Mouse (Mus musculus) E14TG2a.4 (cell line): ENCODE measurements at regions not wholly inside any gene's neighbourhood (a gene's known extent, or its start where the extent isn't known, plus 50 kb on each side); places are given as distances from the start of the nearest gene placed in this dataset.

Experiments used
- H3K27me3 ChIP-seq: 2 replicates; pipeline ENCODE4 v1.6.1; 2014; ENCODE audit warnings: low read length, control low read depth; ENCODE audit not compliant: insufficient read depth
- H3K36me3 ChIP-seq: 2 replicates; pipeline ENCODE4 v1.6.1; 2014; ENCODE audit warnings: low read length, control low read depth; ENCODE audit not compliant: insufficient read depth
- H3K4me1 ChIP-seq: replicated peaks from 2 replicates; pipeline ENCODE4 v1.6.1; 2014; ENCODE audit warnings: low read depth, low read length, control low read depth
- H3K4me3 ChIP-seq: replicated peaks from 2 replicates; pipeline ENCODE4 v1.5.1; 2014; ENCODE audit warnings: mild to moderate bottlenecking, low read length
- H3K9me3 ChIP-seq: 2 replicates; pipeline ENCODE4 v1.6.1; 2014; ENCODE audit warnings: low read length, control low read depth
- CTCF ChIP-seq: conservative IDR thresholded peaks from 2 replicates; pipeline ENCODE4 v1.5.1; 2014; ENCODE audit warnings: low read length
- NANOG ChIP-seq: IDR thresholded peaks from 2 replicates; pipeline ENCODE4 v1.6.1; 2014; ENCODE audit warnings: borderline replicate concordance, low read length, mixed read lengths
- POU5F1 ChIP-seq: IDR thresholded peaks from 2 replicates; pipeline ENCODE4 v1.6.1; 2014; ENCODE audit warnings: low read length, borderline replicate concordance

- Histone ChIP-seq H3K36me3 (no peaks in the 10 kb centered on the region), H3K4me3 (no peak overlapping the region), H3K27me3 (peaks cover 3% of the 10 kb centered on the region; the same call in 1 of the 2 replicates), H3K4me1 (peaks cover 23% of the 10 kb centered on the region), H3K9me3 (no peaks in the 10 kb centered on the region)
- TF ChIP-seq CTCF: no peak
- no peak for TF ChIP-seq NANOG
- no peak for TF ChIP-seq POU5F1
Measured at GRCm38 (mm10) chr3:50879595-50879994, 344.7 kb upstream of the Noct start.

DNA sequence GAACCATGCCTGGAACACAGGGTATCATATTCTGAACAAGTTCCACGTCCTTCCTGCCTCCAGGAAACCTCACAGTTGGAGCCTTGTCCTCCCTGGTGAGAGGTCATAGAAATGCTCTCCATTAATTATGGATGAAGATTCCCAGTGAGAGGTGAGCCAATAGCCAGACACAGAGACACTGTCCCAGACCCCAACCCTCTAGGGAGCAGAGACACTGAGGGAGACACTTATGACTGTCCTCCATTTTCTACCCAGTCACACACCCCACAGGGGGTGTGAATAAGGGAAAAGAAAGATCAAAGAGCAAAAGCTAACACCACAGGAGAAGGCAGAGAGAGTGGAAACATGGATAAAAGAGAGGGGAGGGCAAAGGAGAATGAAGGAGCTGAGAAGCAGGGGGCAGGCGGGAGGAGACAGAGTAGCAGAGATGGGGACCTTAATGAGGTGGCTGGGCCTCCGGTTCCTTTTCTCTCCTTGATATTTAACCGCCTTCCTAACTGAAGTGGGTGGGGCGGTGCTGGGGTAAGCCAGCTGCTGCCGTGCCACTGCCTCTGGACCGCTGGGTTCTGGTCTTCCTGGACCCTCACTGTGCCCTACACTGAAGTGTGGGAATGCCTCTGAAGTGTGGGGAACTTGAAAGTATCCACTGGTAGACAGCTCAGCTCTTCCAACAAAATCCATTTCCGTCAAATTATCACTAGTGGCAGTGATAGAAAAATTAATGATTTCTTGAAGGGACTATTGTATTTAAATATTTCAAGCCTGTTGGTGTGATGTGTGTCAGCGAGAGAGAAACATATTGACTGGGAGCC lies 342.6 kb upstream of the Noct start:
- Histone ChIP-seq H3K4me1 (peaks cover 23% of the 10 kb centered on the region), H3K4me3 (peak overlapping the region; percentile 41; the same call in 1 of the 2 replicates), H3K9me3 (no peaks in the 10 kb centered on the region), H3K36me3 (no peaks in the 10 kb centered on the region), H3K27me3 (peaks cover 7% of the 10 kb centered on the region; the same call in 1 of the 2 replicates)
- TF ChIP-seq NANOG (no peak), POU5F1 (no peak), CTCF (no peak)

- Histone ChIP-seq H3K36me3 (no peaks in the 10 kb centered on the region), H3K4me3 (0 out of 2 replicates have a peak overlapping the region, but pooled peaks have one; percentile 41), H3K27me3 (peaks cover 11% of the 10 kb centered on the region; the same call in 1 of the 2 replicates), H3K4me1 (peaks cover 23% of the 10 kb centered on the region), H3K9me3 (no peaks in the 10 kb centered on the region)
- TF ChIP-seq NANOG (peak; percentile 47; the same call in 1 of the 2 replicates), POU5F1 (peak; percentile 44; the same call in 1 of the 2 replicates), CTCF (no peak)
Measured at GRCm38 (mm10) chr3:50882249-50882733, 342.0 kb upstream of the Noct start.

DNA sequence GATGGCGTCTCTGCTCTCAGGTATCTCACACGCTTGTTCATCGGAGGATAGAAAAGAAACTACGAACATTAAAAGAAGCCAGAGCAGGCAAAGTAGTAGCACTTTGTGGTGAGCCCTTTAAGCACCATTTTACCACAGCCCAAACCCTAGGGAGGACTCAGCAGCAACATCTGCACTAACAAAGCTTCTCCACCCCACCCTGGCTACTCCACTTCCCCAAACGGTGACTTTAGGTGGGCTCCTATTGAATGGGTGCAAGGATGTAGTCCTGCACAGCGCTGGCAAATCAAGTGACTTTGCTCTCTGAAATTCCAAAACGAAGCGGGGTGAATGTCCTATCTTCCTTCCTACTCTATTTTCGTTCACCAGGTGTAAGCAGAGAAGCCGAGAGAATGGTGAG lies 337.9 kb upstream of the Noct start:
- no peak for TF ChIP-seq NANOG
- peaks cover 11% of the 10 kb centered on the region; the same call in 1 of the 2 replicates for H3K27me3 ChIP-seq
- H3K9me3 ChIP-seq: peaks cover 20% of the 10 kb centered on the region
- no peaks in the 10 kb centered on the region for H3K36me3 ChIP-seq
- H3K4me1 ChIP-seq: peaks cover 18% of the 10 kb centered on the region
- no peak overlapping the region for H3K4me3 ChIP-seq

DNA sequence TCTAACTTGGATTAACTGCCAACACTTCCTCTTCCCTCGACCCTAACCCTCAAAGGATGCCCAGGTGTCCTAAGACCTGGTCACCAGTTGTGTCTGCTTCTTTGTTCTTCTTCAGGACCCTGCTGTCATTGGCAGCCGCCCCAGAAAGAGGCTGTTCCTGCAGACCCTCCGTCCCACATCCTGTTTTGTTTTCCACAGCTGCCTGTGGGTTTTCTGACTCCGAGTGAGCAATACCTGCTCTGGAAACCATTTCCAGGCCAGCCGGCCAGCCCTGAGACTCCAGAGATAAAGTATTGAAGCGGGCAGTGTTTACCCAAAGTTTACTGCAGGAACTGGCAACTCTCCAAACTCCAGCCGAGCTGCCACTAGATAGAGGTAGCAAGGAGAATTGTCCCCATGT lies 337.2 kb upstream of the Noct start:
- no peak for TF ChIP-seq POU5F1
- no peak for TF ChIP-seq NANOG

GRCm38 (mm10) chr3:50888571-50889210 lies 335.6 kb upstream of the Noct start:
- Histone ChIP-seq H3K27me3 (peaks cover 11% of the 10 kb centered on the region; the same call in 1 of the 2 replicates), H3K4me1 (no peaks in the 10 kb centered on the region), H3K4me3 (no peak overlapping the region), H3K9me3 (peaks cover 22% of the 10 kb centered on the region), H3K36me3 (no peaks in the 10 kb centered on the region)
- no peak for TF ChIP-seq CTCF
- no peak for TF ChIP-seq POU5F1
- TF ChIP-seq NANOG: no peak

More for the DNA sequence above, 337.2 kb upstream of the Noct start:
- peaks cover 22% of the 10 kb centered on the region for H3K9me3 ChIP-seq
- H3K4me1 ChIP-seq: peaks cover 11% of the 10 kb centered on the region
- H3K27me3 ChIP-seq: peaks cover 11% of the 10 kb centered on the region; the same call in 1 of the 2 replicates
- no peak overlapping the region for H3K4me3 ChIP-seq
- no peaks in the 10 kb centered on the region for H3K36me3 ChIP-seq

DNA sequence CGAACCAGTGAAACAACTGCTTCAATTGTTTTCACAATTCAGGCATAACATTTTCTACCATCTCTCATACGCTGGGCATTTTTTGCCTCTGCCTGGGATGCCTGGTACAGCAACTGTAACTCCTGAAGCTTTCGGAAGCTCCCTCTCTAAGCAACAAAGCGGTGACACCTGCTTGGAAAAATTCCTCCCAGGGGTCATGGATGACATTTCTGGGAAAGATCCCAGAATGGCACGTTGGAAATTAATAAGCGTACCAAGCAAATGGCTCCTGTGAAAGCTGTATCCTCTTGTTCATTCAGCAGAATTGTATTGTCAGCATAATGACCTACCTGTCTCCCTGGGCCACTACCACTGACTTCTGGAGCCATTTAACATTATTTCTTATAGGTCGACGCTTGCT lies 333.7 kb upstream of the Noct start:
- no peak for TF ChIP-seq POU5F1
- TF ChIP-seq CTCF: no peak
- Histone ChIP-seq H3K9me3 (peaks cover 22% of the 10 kb centered on the region), H3K36me3 (no peaks in the 10 kb centered on the region), H3K4me1 (no peaks in the 10 kb centered on the region), H3K4me3 (no peak overlapping the region), H3K27me3 (peaks cover 15% of the 10 kb centered on the region; the same call in 1 of the 2 replicates)

DNA sequence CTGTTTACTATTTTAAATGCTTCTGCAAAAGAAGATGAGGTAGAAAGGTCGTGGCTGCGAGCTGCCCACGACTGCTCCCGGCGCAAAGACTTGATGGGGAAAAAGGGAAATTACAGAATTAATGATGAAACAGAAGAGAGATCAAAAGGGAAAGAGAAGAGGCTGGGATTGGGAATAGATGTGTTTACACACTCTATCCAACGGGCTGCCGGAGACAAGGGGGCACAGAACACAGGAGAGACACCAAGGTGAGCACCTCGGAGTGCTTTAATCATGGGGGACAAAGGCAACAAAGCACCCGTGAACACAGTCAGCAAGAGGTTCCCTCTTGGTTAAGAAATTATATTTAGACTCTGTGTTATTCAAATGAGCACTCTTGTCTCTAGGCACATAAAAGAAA lies 326.1 kb upstream of the Noct start:
- Histone ChIP-seq H3K27me3 (peaks cover 49% of the 10 kb centered on the region), H3K4me3 (peak overlapping the region; percentile 35; the same call in 1 of the 2 replicates), H3K9me3 (no peaks in the 10 kb centered on the region; the same call in 1 of the 2 replicates), H3K4me1 (peaks cover 18% of the 10 kb centered on the region), H3K36me3 (no peaks in the 10 kb centered on the region)
- TF ChIP-seq CTCF: no peak
- TF ChIP-seq POU5F1: no peak
- TF ChIP-seq NANOG: no peak
